Mouse (Mus musculus): Measurements from ENCODE around the gene Ephb3. TPM values are rescaled to one million over a fixed set of nuclear protein-coding genes. Genes with fewer than 3 reads are reported as not detected.
"Not testable (repeated sequence)": the region's sequence is repeated elsewhere in the genome, so short reads cannot be mapped to it uniquely, and the experiment has no call there.

The Ephb3 gene
- polyA plus RNA-seq (2012; rRNA removed): 3.7 and 4.8 TPM in 2 replicates

GRCm38 (mm10) chr16:21204367-21205092 lies at the start of gene Ephb3:
Gene Ephb3, plus strand, starts transcription at chr16:21204755.
- under 1% methylated on average over 51 of the region's 51 CpGs for WGBS
- peak; percentile 94 to 95 for DNase-seq
- peak; percentile 47; the same call in 1 of the 2 replicates for TF ChIP-seq POLR2A (IDR thresholded peaks at IDR 0.05; ENCODE audit: borderline replicate concordance, insufficient read depth, low read length)
- peak; percentile 64 for TF ChIP-seq CTCF (IDR thresholded peaks at IDR 0.05; ENCODE audit: borderline replicate concordance, insufficient read depth, low read depth, low read length)
- H3K27me3 ChIP-seq (ENCODE audit: control insufficient read depth, insufficient read depth, low read length): no peaks in the 10 kb centered on the region
- H3K27ac ChIP-seq (ENCODE audit: insufficient read depth, low read length): no peak within 1 kb of the TSS
- H3K4me3 ChIP-seq (replicated peaks; ENCODE audit: insufficient read depth, low read depth, low read length): peak within 1 kb of the TSS; percentile 58
- no peaks in the 10 kb centered on the region for H3K4me1 ChIP-seq (ENCODE audit: control insufficient read depth, insufficient read depth, low read length)

DNA sequence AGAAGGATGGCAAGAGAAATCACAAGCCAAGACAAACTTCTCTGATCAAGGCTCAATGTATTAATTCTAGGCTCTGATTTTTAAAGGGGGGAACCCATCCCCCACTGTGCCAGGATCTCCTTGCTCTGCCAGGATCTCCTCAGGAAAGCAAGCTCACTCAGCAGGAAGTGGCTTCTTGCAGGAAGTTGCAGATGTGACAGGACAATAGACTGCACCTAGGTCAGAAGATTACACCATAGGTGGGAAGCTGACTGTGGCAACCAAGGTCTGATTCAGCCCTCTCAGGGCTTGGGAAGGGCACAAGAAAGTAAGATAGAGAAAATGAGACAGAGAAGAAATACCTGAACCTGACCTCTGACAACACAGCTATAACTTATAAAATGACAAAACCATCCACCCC lies 48.3 kb upstream of the Ephb3 start:
- DNase-seq; H3K4me1 ChIP-seq (ENCODE audit: control insufficient read depth, insufficient read depth, low read length); H3K27me3 ChIP-seq (ENCODE audit: control insufficient read depth, insufficient read depth, low read length); H3K27ac ChIP-seq (ENCODE audit: insufficient read depth, low read length); H3K4me3 ChIP-seq (replicated peaks; ENCODE audit: insufficient read depth, low read depth, low read length): not testable (repeated sequence)

GRCm38 (mm10) chr16:21159226-21159625 lies 45.3 kb upstream of the Ephb3 start:
- H3K4me3 ChIP-seq (replicated peaks; ENCODE audit: insufficient read depth, low read depth, low read length); H3K27ac ChIP-seq (ENCODE audit: insufficient read depth, low read length); H3K4me1 ChIP-seq (ENCODE audit: control insufficient read depth, insufficient read depth, low read length); H3K27me3 ChIP-seq (ENCODE audit: control insufficient read depth, insufficient read depth, low read length); DNase-seq: not testable (repeated sequence)
- WGBS: 92% methylated on average over 1 of the region's 1 CpGs

DNA sequence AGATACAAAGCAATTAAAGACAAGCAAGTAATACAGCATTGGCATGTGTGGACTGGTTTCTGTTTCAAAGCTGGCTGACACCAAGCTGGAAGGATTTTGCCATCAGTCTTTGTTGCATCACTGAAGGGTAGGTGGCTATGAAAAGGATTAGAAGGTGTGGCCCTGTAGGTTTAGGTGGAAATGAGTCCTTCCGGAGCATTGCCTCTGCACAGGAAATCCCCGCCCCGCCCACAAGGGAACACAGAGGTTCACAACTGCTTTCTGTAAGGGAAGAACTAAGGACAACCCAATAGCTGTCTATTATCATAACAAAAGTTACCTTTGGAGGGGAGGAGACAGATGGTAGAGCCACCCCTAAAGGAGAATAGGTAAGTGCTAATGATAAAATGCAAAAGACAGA lies 41.1 kb upstream of the Ephb3 start:
- WGBS: 91% methylated on average over 3 of the region's 3 CpGs
- H3K4me3 ChIP-seq (replicated peaks; ENCODE audit: insufficient read depth, low read depth, low read length); H3K4me1 ChIP-seq (ENCODE audit: control insufficient read depth, insufficient read depth, low read length); H3K27ac ChIP-seq (ENCODE audit: insufficient read depth, low read length); H3K27me3 ChIP-seq (ENCODE audit: control insufficient read depth, insufficient read depth, low read length); DNase-seq: not testable (repeated sequence)

DNA sequence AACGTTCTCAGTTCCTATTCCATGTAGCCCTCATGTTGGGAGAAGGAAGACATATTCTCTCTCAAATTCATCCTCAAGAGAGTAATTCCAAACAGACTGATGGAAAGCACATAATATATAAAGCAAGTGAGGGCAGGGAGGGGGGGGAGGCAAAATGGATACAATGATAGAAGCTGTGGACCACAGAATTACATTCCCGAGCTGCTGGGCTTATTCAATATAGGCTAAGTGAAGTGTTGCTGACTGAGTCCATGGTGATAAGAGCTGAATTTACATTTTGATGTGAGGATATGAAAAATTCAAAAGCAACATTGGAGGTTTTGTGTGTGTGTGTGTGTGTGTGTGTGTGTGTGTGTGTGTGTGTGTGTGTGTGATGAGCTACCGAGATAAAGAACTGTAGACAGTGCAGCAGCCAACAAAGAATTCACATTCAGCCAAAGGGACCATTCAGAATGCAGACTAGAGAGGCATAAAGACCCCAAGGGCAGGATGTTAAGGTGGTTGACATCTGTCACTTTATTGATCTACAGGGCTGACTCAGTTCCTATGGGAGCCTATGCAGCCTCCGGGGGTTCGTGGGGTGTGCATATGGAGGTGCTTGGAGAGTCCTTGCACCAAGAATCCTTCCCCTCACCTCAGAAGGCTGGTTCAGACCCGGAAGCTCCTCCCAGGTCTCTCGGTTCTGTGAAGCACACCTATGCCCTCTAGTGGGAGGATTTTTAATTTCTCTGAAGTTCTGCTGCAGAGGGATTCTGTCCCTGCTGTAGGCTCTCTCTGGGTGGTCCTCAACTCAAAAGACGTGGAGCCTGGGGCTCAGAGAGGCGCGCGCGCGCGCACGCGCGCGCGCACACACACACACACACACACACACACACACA lies 39.0 kb upstream of the Ephb3 start:
- not testable (repeated sequence) for H3K4me1 ChIP-seq (ENCODE audit: control insufficient read depth, insufficient read depth, low read length); H3K4me3 ChIP-seq (replicated peaks; ENCODE audit: insufficient read depth, low read depth, low read length); H3K27ac ChIP-seq (ENCODE audit: insufficient read depth, low read length); H3K27me3 ChIP-seq (ENCODE audit: control insufficient read depth, insufficient read depth, low read length)
- peak in 1 of 2 experiments; percentile 8 for DNase-seq
- WGBS: 16% methylated on average over 18 of the region's 19 CpGs

DNA sequence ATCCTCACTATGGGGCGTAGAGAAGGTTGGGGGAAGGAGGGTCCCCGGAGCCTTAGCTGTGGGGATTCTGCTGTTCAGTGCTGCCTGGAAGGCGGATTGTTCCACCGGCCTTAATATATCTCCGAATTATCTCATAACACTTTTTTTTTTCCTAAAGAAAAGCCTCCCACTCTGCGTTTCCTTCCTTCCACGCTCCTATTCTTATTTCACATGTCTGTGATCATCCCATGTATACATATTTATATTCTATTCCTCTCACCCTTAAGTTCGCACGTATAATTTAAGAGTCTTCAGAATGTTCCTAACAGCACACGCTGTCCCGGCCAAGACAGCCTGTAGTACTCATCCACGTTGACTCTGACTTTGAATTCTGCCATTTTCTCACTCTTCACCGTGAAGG lies 35.8 kb upstream of the Ephb3 start:
- WGBS: 91% methylated on average over 13 of the region's 13 CpGs
- DNase-seq: no peak
- Histone ChIP-seq H3K27me3 (ENCODE audit: control insufficient read depth, insufficient read depth, low read length) (no peaks in the 10 kb centered on the region), H3K4me1 (ENCODE audit: control insufficient read depth, insufficient read depth, low read length) (no peaks in the 10 kb centered on the region), H3K4me3 (replicated peaks; ENCODE audit: insufficient read depth, low read depth, low read length) (no peak overlapping the region), H3K27ac (ENCODE audit: insufficient read depth, low read length) (no peak overlapping the region)
- TF ChIP-seq CTCF (IDR thresholded peaks at IDR 0.05; ENCODE audit: borderline replicate concordance, insufficient read depth, low read depth, low read length): no peak
- no peak for TF ChIP-seq POLR2A (IDR thresholded peaks at IDR 0.05; ENCODE audit: borderline replicate concordance, insufficient read depth, low read length)

DNA sequence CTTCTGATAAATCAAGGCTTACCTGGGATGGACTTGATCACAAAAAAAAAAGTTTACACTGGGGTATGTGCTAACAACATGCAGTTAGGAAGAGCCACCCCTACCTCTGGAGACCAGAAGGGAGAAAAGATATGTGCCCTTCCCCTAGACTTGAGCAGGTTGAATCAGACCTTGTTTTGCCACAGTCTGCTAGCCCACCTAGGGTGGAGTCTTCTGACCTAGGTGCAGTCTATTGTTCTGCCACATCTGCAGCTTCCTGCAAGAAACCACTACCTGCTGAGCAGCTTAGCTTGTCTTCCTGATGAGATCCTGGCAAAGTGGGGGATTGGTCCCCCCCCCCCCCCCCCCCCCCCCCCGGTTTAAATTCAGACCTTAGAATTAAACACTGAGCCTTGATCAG lies 29.3 kb upstream of the Ephb3 start:
- no peak overlapping the region for H3K27ac ChIP-seq (ENCODE audit: insufficient read depth, low read length)
- DNase-seq: no peak
- no peak overlapping the region for H3K4me3 ChIP-seq (replicated peaks; ENCODE audit: insufficient read depth, low read depth, low read length)
- H3K27me3 ChIP-seq (ENCODE audit: control insufficient read depth, insufficient read depth, low read length): no peaks in the 10 kb centered on the region
- no peaks in the 10 kb centered on the region for H3K4me1 ChIP-seq (ENCODE audit: control insufficient read depth, insufficient read depth, low read length)
- no CpG with 5 or more reads among the region's 1 CpGs for WGBS
- TF ChIP-seq CTCF (IDR thresholded peaks at IDR 0.05; ENCODE audit: borderline replicate concordance, insufficient read depth, low read depth, low read length) (no peak), POLR2A (IDR thresholded peaks at IDR 0.05; ENCODE audit: borderline replicate concordance, insufficient read depth, low read length) (no peak)

DNA sequence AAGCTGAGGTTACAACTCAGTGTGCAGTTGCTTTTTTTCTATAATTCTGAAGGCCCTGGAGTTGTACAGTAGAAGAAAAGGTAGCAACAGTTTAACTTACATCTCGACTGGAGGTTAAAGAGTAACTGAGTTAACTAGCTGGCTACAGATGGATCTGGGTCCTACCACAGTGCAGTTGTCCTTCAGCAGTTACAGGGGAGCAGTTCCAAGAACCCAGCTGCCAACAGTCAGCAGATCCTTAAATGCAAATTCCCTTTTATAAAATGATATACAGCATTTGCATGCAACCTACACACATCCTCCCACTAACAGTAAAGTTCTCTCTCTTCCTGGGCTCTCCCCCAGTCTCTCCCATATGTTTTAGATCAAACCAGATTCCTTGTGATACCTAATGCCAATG lies 22.4 kb upstream of the Ephb3 start:
- no peak for DNase-seq
- no peaks in the 10 kb centered on the region for H3K27me3 ChIP-seq (ENCODE audit: control insufficient read depth, insufficient read depth, low read length)
- H3K27ac ChIP-seq (ENCODE audit: insufficient read depth, low read length): no peak overlapping the region
- no peaks in the 10 kb centered on the region for H3K4me1 ChIP-seq (ENCODE audit: control insufficient read depth, insufficient read depth, low read length)
- WGBS: 44% methylated on average over 1 of the region's 1 CpGs
- no peak for TF ChIP-seq POLR2A (IDR thresholded peaks at IDR 0.05; ENCODE audit: borderline replicate concordance, insufficient read depth, low read length)
- no peak for TF ChIP-seq CTCF (IDR thresholded peaks at IDR 0.05; ENCODE audit: borderline replicate concordance, insufficient read depth, low read depth, low read length)
- H3K4me3 ChIP-seq (replicated peaks; ENCODE audit: insufficient read depth, low read depth, low read length): no peak overlapping the region
